Mouse (Mus musculus): ENCODE measurements at regions not wholly inside any gene's neighbourhood (a gene's known extent, or its start where the extent isn't known, plus 50 kb on each side); places are given as distances from the start of the nearest gene placed in this dataset.

GRCm38 (mm10) chr15:32095554-32095953 lies 81.5 kb upstream of the Tas2r119 start:
- H3K27ac ChIP-seq (replicated peaks; ENCODE audit: insufficient read depth, low read depth, low read length), result no peak overlapping the region
- TF ChIP-seq CTCF (IDR thresholded peaks at IDR 0.05; ENCODE audit: low read depth, low read length), result no peak
- DNase-seq (ENCODE audit: extremely low read depth, low read depth, low spot score), result no peak
- H3K79me2 ChIP-seq (ENCODE audit: control insufficient read depth, insufficient read depth, low read length), result no peaks in the 10 kb centered on the region
- H3K27me3 ChIP-seq (ENCODE audit: control insufficient read depth, insufficient read depth, low read length), result no peaks in the 10 kb centered on the region
- H3K4me3 ChIP-seq (ENCODE audit: insufficient read depth, low read depth, low read length), result no peak overlapping the region
- WGBS, result 71% methylated on average over 1 of the region's 1 CpGs
- H3K4me1 ChIP-seq (ENCODE audit: control insufficient read depth, insufficient read depth, low read length), result no peaks in the 10 kb centered on the region
- no peak overlapping the region for H3K9ac ChIP-seq (ENCODE audit: low read depth, low read length)
- H3K36me3 ChIP-seq (ENCODE audit: control insufficient read depth, insufficient read depth, low read length), result no peaks in the 10 kb centered on the region

- no peak overlapping the region for H3K27ac ChIP-seq (replicated peaks; ENCODE audit: insufficient read depth, low read depth, low read length)
- no peak for DNase-seq (ENCODE audit: extremely low read depth, low read depth, low spot score)
- no peak overlapping the region for H3K9ac ChIP-seq (ENCODE audit: low read depth, low read length)
- no peak overlapping the region for H3K4me3 ChIP-seq (ENCODE audit: insufficient read depth, low read depth, low read length)
- H3K79me2 ChIP-seq (ENCODE audit: control insufficient read depth, insufficient read depth, low read length), result no peaks in the 10 kb centered on the region
- no peak for TF ChIP-seq POLR2A (IDR thresholded peaks at IDR 0.05; ENCODE audit: extremely low read depth, insufficient read depth, low read length)
- no peak for TF ChIP-seq CTCF (IDR thresholded peaks at IDR 0.05; ENCODE audit: low read depth, low read length)
- WGBS, result 94% methylated on average over 2 of the region's 2 CpGs
- no peaks in the 10 kb centered on the region for H3K27me3 ChIP-seq (ENCODE audit: control insufficient read depth, insufficient read depth, low read length)
- no peaks in the 10 kb centered on the region for H3K36me3 ChIP-seq (ENCODE audit: control insufficient read depth, insufficient read depth, low read length)
- no peaks in the 10 kb centered on the region for H3K4me1 ChIP-seq (ENCODE audit: control insufficient read depth, insufficient read depth, low read length)
Observed at GRCm38 (mm10) chr15:32110659-32111058, 66.4 kb upstream of the Tas2r119 start.

All from liver, adult 2 months (tissue).